Mouse (Mus musculus): ENCODE results near the gene Chrna10.

Gene Chrna10

GRCm38 (mm10) chr7:102116579-102117331, at the start of gene Chrna10:
Gene Chrna10, minus strand, starts transcription at chr7:102116828.
- in situ Hi-C loops (cut with MboI; ENCODE audit: unreplicated experiment in 2 of 2): no loop called here

- in situ Hi-C loops (cut with MboI; ENCODE audit: unreplicated experiment in 2 of 2): no loop called here
Measured at GRCm38 (mm10) chr7:102153691-102154090, 37.1 kb upstream of the Chrna10 start.

- in situ Hi-C loops (cut with MboI; ENCODE audit: unreplicated experiment in 2 of 2): loop anchor here (5.0 to 10.0 kb wide), 3 partner anchors 117 to 284 kb away; partner anchors contain the start of gene Rhog (in 1 of the 2)
Measured at GRCm38 (mm10) chr7:102137898-102138297, 21.3 kb upstream of the Chrna10 start.

GRCm38 (mm10) chr7:102137464-102137863, 20.8 kb upstream of the Chrna10 start:
- in situ Hi-C loops (cut with MboI; ENCODE audit: unreplicated experiment in 2 of 2): loop anchor here (5.0 to 10.0 kb wide), 3 partner anchors 117 to 285 kb away; partner anchors contain the start of gene Rhog (in 1 of the 2)

GRCm38 (mm10) chr7:102132395-102132794, 15.8 kb upstream of the Chrna10 start:
- in situ Hi-C loops (cut with MboI; ENCODE audit: unreplicated experiment in 2 of 2): loop anchor here in 1 of 2 experiments (10.0 kb wide), 1 partner anchor 122 kb away; the partner anchor contains the start of gene Rhog

- in situ Hi-C loops (cut with MboI; ENCODE audit: unreplicated experiment in 2 of 2): no loop called here
Measured at GRCm38 (mm10) chr7:102120326-102120725, 3.7 kb upstream of the Chrna10 start.

GRCm38 (mm10) chr7:102117382-102117781, 754 bp upstream of the Chrna10 start:
- in situ Hi-C loops (cut with MboI; ENCODE audit: unreplicated experiment in 2 of 2): no loop called here

GRCm38 (mm10) chr7:102113151-102113729, 3.4 kb downstream of the Chrna10 start:
- in situ Hi-C loops (cut with MboI; ENCODE audit: unreplicated experiment in 2 of 2): no loop called here

GRCm38 (mm10) chr7:102109746-102110145, 6.9 kb downstream of the Chrna10 start:
- in situ Hi-C loops (cut with MboI; ENCODE audit: unreplicated experiment in 2 of 2): no loop called here

GRCm38 (mm10) chr7:102109171-102109570, 7.5 kb downstream of the Chrna10 start, which contains the start of gene Art5:
Gene Art5, minus strand, starts transcription at chr7:102109489.
- in situ Hi-C loops (cut with MboI; ENCODE audit: unreplicated experiment in 2 of 2): no loop called here

- in situ Hi-C loops (cut with MboI; ENCODE audit: unreplicated experiment in 2 of 2): no loop called here
Measured at GRCm38 (mm10) chr7:102108206-102108605, 8.4 kb downstream of the Chrna10 start.

- in situ Hi-C loops (cut with MboI; ENCODE audit: unreplicated experiment in 2 of 2): no loop called here
Measured at GRCm38 (mm10) chr7:102106700-102107141, 9.9 kb downstream of the Chrna10 start.

GRCm38 (mm10) chr7:102104126-102104525, 12.5 kb downstream of the Chrna10 start:
- in situ Hi-C loops (cut with MboI; ENCODE audit: unreplicated experiment in 2 of 2): no loop called here

- in situ Hi-C loops (cut with MboI; ENCODE audit: unreplicated experiment in 2 of 2): no loop called here
Measured at GRCm38 (mm10) chr7:102103555-102103954, 13.1 kb downstream of the Chrna10 start.

GRCm38 (mm10) chr7:102102696-102103095, 13.9 kb downstream of the Chrna10 start:
- in situ Hi-C loops (cut with MboI; ENCODE audit: unreplicated experiment in 2 of 2): no loop called here

GRCm38 (mm10) chr7:102102241-102102640, 14.4 kb downstream of the Chrna10 start:
- in situ Hi-C loops (cut with MboI; ENCODE audit: unreplicated experiment in 2 of 2): no loop called here

- in situ Hi-C loops (cut with MboI; ENCODE audit: unreplicated experiment in 2 of 2): no loop called here
Measured at GRCm38 (mm10) chr7:102101487-102101886, 15.1 kb downstream of the Chrna10 start, which contains the start of gene Art1. Gene Art1, plus strand, starts transcription at chr7:102101743.

- in situ Hi-C loops (cut with MboI; ENCODE audit: unreplicated experiment in 2 of 2): no loop called here
Measured at GRCm38 (mm10) chr7:102100868-102101267, 15.8 kb downstream of the Chrna10 start.

- in situ Hi-C loops (cut with MboI; ENCODE audit: unreplicated experiment in 2 of 2): loop anchor here (25.0 kb wide), 4 partner anchors 688 to 1138 kb away; partner anchors contain the start of genes Gm45837 (in 1 of the 2), P2ry2 (in 1 of the 2), P2ry6 (in 1 of the 2) and Pde2a (in 1 of the 2)
Measured at GRCm38 (mm10) chr7:102099760-102100661, 16.6 kb downstream of the Chrna10 start.

GRCm38 (mm10) chr7:102087336-102087735, 29.3 kb downstream of the Chrna10 start:
- in situ Hi-C loops (cut with MboI; ENCODE audit: unreplicated experiment in 2 of 2): loop anchor here (25.0 kb wide), 4 partner anchors 675 to 1125 kb away; partner anchors contain the start of genes Gm45837 (in 1 of the 2), P2ry2 (in 1 of the 2), P2ry6 (in 1 of the 2) and Pde2a (in 1 of the 2)

Data from v-Abl transformed pro-B cells (cell line).